Mouse (Mus musculus): ENCODE measurements around the gene Max. TPM values are rescaled to one million over a fixed set of nuclear protein-coding genes. Genes with fewer than 3 reads are reported as not detected.

Gene Max
- total RNA-seq (2021) = 10 to 100 TPM; 47.7 to 67.9 TPM

DNA sequence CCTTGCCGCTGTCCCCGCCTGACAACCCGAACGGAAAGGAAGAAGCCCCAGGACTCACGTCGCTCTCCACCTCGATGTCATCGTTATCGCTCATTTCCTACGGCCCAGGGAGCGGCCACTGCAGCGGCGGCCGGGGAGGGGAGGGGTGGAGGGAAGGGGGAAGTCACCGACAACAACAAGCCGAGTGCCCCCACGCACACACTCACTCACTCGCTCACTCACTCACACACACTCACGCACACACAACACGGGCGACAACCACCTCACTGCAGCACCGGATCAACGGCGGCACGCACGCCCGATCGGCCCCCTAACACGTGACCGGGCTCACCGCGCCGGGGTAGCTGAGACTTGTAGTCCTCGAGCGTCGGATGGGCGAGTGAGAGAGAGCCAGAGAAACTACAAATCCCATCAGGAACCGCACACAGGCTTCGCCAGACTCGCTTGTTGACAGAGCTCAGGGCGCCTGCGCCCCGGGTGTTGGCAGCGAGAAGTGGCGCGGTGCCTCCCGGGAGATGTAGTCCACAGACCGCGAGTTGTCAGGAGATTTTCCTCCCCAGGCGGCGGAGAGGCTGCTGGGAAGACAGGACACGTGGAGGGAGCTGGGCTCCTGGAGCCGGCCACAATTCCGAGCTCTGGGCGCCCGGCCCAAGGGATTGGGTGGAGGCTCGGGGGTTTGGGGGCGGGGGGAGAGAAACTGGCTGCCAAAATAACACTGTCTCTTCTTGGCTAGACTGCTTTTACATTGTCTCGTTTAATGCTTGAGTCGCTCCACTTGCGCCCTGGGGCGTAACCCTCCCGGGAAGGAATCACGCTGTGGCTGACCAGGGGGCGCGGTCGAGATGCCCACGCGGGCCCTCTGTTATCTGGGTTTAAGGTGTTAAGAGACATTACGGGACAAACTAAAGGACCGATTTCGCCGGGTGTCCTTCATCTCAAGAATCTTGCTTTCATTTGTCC, at the start of gene Max:
Max (minus strand) TSS at position 270 of the 960 bp plus-strand sequence.
- intact Hi-C loops (cut with DNase I) = loop anchor here (2.0 to 5.0 kb wide), 2 partner anchors 33 to 125 kb away; no protein-coding TSS in a partner anchor
- DNase-seq (ENCODE audit: low spot score) = peak; percentile 99

DNA sequence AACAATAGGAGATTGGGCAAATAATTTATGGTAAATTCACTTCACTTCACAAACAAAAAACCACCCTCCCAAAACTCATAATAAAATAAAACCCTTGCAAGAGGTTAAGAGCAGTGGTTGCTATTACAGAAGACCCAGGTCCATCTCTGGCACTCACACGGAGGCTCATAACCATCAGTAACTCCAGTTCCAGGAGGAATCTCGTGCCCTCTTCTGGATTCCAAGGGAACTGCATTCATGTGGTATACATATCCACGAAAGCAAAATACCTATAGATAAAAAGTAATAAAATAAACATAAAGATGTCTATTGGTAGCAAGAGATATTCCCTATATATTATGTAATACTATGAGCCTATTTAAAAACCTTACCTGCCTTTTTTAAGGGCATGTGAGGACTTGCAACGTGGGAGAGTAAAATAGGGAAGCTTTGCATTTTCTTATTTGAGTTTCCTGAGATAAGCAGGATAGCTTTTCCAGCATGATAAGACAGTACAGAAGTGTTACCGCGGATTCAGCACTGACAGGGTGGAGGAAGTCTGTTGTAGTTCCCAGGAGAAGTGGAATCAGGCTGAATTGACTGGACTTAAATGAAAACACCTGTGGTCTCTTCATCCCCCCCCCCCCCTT, 49.2 kb upstream of the Max start:
- intact Hi-C loops (cut with DNase I) = no loop called here
- DNase-seq (ENCODE audit: low spot score) = no peak

DNA sequence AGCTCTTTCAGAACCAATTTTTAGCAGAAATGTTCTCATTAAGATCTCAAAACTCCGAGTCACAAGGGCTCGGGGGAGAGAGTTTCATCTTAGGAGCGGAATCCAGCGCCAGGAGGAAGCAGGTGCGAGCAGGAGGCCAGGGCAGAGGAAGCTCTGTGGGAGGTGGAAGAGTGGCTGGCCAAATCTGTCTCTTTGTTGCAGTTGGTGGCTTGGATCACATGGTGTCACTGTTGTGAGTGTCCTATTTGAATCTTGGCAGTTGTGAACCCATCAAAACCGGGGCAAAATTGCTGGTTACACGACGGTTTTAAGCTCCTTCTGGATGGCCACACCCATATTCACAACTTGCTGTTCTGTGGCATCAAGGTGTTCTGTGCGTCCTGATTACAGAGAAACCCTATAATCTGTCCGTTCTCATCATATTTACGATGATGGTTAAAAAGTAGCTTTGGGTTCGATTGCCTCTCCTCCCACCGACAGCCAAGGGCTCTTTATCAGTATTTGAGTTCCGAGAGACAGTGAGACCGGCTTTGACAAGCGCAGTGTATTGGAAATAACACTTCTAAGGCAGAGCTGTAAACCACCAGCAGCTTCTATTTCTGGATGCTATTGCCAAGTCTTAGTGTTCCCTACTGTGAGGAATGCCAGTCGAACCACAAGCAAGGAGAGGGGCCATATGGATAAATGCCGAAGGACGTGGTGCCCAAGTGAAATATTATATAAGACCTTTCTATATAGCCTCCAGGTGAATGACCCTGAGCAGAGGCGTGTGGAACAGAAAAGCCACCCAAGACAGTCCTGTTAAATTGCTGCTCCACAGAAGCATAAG, 47.4 kb upstream of the Max start:
- DNase-seq (ENCODE audit: low spot score) = no peak
- intact Hi-C loops (cut with DNase I) = loop anchor here (10.0 kb wide), 1 partner anchor 775 kb away; no protein-coding TSS in a partner anchor

DNA sequence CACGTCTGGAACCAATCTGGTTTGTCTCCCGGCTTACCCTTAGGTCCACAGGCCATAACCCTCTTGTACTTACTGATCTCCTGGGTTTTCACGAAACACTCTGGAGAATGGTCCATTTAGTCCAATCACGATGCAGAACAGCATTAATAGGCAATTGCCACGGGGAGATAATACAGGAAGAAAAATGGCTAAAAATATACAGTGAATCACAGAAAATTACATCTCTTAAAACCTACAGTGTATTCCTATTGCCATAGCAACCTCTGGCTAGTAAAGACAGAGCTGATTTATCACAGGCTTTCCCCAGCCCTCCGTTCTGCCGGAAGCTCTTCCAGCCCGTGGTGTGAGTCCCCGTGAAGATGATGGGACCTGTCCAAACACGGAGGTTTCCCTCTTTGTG, 42.9 kb upstream of the Max start:
- no peak for DNase-seq (ENCODE audit: low spot score)
- intact Hi-C loops (cut with DNase I) = loop anchor here (5.0 to 10.0 kb wide), 3 partner anchors 232 to 780 kb away; partner anchors contain the start of gene Fut8

DNA sequence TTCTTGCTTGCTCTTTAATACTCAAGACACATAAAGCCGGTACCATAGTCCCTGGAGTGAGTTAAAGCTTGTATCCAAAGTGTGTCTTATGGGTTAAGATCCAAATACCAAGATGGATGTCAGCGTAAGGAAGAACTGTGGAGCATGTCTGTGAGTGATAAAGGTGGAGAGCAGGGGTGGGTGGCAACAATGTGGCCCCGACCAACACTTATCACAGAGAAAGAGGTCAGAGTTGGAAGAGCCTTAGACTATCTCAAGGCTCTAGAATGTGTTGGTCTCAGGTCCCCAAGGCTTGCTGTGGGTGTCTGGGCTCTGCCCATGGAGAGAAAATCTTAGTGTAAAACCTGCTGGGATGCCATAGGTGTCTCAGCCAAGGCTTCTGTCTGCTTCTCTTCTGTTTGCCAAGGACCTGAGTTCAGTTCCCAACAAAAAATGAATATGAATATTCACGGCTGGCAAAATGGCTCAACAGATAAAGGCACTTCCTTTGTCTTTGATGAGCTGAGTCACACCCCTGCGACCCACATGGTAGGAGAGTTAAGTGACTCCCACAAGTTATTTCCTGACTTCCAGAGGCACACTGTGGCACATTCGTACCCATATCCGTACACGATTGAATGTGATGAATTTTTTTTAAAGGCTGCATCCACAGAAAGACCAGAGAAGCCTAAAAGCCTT, 40.7 kb upstream of the Max start:
- intact Hi-C loops (cut with DNase I) = loop anchor here (5.0 to 10.0 kb wide), 3 partner anchors 235 to 782 kb away; partner anchors contain the start of gene Fut8
- DNase-seq (ENCODE audit: low spot score) = no peak

DNA sequence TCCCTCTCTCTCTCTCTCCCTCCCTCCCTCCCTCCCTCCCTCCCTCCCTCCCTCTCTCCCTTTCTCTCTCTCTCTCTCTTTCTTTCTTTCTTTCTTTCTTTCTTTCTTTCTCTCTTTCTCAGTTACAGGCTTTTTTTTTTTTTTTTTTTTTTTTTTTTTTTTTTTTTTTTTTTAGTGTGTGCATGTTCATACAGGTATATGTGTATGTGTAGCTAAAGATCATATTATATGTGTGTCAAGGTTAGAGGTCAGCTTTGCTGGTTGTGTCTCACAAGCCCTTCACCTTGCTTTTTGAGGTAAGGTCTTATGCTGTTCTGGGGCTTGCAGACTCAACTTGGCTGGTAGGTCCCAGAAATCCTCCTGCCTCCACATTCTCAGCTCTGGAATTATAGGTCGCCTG, 39.3 kb upstream of the Max start:
- intact Hi-C loops (cut with DNase I) = loop anchor here (2.0 to 10.0 kb wide), 5 partner anchors 236 to 783 kb away; partner anchors contain the start of gene Fut8
- DNase-seq (ENCODE audit: low spot score) = no peak

DNA sequence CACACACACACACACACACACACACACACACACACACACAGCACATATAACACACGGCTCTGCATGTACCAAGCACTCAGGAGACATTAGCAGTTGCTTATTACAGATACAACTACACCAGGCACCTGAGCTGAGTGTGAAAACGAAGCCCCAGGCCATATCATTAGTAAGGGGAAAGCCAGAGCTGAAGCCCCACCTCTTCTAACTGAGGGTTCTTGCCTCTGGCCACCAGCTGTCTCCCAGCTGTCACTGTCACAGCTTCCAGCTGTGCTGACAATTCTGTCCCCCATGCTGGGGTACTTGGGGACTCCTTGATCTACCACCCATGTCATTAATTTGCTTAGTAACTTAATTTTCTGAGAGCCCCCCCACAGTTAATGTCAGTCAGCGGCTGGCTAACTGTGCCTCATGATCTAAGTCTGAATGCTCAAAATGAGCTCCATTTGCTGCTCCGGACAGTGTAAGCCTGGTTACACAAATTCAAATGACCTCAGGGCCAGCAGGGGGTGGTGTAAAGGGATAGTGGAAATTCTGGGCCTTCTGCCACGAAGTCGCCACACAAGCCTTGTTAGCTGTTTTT, 38.8 kb upstream of the Max start:
- intact Hi-C loops (cut with DNase I) = loop anchor here (2.0 to 10.0 kb wide), 5 partner anchors 237 to 784 kb away; partner anchors contain the start of gene Fut8
- DNase-seq (ENCODE audit: low spot score) = no peak

DNA sequence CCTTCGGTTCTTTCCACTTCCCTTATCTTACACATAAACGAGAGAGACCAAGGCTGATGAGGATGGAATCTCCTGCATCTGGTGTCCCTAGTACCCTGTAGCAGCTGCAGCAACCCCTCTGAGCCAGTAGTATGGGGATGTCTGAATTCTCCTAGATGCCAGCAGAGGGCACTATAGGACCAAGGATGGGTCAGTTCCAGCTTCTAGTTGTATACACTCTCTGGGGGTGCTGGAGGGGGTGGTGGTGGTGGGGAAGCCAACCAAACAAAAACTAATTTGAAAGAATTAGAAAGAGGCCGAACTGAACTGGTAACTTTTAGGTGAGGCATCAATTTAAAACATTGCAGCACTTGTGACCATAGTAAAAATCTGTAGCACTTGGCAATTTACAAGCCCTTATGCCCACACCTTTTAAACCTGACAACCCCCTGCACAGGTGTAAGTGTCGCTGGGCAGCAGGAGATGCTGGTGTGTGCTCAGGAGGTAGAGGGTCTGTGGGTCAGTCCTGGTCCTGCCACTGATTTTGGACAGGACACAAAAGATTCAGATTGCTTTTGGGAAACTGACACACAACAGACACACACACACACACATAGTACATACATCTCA, 38.2 kb upstream of the Max start:
- DNase-seq (ENCODE audit: low spot score) = no peak
- intact Hi-C loops (cut with DNase I) = loop anchor here (2.0 to 10.0 kb wide), 5 partner anchors 237 to 785 kb away; partner anchors contain the start of gene Fut8

DNA sequence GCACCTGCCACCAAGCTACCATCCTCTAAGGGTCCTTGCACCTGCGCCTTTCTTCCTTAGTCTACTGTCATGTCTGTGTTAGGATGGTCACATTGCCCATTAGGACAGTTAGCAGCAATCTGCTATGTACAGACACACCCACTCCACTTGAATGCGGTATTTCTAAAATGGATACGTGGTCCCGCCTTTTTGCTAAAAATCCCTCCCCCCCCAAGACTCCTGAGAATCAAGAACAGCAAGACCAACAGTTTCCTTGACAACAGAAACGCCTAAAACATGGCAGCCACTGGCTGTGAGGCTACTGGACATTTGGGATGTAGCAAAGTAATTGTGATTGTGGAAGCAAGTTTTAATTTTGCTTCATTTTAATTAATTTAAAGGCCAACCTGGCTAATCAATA, 32.8 kb upstream of the Max start:
- intact Hi-C loops (cut with DNase I) = loop anchor here (5.0 kb wide), 1 partner anchor 157 kb away; no protein-coding TSS in a partner anchor
- DNase-seq (ENCODE audit: low spot score) = no peak

DNA sequence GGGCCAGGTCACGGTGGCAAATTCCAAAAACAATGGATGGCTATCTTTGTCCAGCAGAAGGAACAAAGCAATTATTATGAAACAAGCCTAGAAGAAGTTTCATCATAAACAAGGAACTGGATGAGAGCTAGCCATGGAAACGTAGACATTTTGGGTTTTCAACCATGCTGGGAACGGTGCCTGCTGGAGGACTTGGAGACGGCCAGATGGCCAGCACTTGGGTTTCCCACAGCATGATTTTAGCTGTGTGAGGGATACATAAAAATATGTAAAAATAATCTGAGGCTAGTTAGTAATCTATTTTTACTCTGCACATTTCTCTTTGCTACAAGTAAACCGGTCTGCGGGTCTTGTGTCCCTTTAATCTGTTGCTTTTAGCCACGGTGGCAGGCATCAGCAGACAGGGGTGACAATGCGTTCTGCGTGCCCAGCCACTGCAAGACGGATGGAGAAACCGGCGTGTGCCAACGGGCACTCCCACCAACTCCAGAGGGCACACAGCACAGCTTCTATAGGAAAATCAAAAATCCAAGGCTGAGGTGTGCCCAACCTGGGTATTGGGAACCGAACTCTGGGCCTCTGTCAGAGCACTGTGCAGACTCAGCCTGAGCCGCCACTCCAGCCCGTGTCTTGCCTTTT, 31.0 kb upstream of the Max start:
- intact Hi-C loops (cut with DNase I) = no loop called here
- no peak for DNase-seq (ENCODE audit: low spot score)

DNA sequence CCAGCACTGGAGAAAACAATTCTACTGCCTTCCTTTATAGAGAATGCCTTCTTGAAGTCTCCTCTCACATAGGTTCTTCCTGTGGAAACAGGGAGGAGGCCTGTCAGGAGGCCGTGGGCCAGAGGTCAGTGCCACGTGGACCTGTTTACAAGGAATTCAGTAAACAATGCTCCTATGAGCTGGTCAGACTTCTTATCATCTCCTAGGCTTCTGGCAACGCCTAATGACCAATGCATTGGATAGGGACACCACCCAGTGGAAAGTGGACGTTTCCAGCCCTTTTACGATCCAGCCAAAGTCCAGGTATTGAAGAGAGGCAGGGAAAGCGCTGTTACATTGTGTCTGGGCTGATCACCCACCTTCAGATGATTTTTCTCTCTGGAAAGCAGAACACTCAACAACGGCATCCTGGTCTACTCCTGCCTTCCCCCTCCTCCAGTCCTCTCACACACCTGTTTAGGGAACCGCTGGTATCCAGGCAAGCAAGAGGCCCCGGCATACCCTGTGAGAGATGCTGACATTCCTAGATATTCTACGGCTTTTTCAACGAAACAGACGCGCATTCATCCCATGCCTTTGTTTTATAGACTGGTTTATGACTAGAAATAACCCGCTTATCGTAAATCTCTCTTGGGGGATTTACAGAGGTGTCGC, 20.9 kb upstream of the Max start:
- intact Hi-C loops (cut with DNase I) = no loop called here
- no peak for DNase-seq (ENCODE audit: low spot score)

DNA sequence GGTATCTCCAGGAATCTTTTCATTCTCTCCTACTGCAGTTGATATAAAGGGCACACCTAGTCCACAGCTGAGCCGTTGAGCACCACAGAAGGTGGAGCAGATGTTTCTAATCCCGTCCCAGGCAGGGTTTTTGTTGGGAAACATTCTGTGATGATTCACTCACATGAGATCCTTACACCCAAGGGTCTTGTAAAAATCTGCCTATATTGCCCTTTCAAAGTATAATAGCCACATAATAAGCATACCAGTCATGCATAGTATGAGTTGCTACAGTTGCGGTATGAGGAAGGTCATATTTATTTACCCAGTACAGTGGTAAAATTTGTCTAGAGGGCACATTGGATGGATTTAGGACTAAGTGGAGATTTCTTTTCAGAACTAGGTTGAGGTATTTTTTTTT, 17.5 kb upstream of the Max start:
- DNase-seq (ENCODE audit: low spot score) = no peak
- intact Hi-C loops (cut with DNase I) = no loop called here

DNA sequence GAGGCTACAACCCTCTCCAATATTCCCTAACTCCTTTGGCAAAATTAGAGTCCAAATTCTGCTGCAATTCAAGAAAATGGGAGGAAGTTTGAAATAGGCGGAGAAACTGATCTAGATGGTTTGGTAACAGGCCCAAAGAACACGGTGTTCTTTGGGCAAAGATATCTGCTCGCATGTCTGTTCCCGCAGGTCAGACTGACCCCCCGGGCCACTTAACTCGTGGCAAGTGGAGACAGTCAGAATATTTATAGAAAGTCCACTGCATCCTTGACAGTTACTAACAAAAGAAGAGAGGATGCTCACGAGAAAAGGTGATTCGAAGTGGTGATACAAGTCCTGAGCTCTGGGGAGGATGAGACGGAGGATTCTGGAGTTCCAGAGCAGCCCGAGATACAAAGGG, 10.7 kb upstream of the Max start:
- no peak for DNase-seq (ENCODE audit: low spot score)
- intact Hi-C loops (cut with DNase I) = no loop called here

DNA sequence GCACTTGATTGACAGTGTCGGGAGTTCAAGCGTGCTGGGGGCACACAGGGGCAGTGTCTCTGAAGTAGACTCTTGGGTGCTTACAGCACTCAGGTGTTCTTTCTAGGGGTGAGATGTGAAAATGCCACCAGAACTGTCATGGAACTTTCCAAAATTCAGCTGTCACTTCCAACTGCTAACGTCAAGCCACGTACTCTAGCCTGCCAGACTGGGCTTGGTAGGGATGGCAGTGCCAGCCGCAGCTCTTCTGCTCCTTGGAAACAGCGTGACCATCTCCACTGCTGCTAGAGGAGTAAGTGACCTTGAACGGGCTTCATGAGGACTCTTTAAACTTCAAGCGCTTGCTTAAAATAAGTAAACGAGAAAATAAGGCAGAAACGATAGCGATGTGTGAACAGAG, 10.2 kb upstream of the Max start:
- peak; percentile 26 for DNase-seq (ENCODE audit: low spot score)
- intact Hi-C loops (cut with DNase I) = no loop called here

DNA sequence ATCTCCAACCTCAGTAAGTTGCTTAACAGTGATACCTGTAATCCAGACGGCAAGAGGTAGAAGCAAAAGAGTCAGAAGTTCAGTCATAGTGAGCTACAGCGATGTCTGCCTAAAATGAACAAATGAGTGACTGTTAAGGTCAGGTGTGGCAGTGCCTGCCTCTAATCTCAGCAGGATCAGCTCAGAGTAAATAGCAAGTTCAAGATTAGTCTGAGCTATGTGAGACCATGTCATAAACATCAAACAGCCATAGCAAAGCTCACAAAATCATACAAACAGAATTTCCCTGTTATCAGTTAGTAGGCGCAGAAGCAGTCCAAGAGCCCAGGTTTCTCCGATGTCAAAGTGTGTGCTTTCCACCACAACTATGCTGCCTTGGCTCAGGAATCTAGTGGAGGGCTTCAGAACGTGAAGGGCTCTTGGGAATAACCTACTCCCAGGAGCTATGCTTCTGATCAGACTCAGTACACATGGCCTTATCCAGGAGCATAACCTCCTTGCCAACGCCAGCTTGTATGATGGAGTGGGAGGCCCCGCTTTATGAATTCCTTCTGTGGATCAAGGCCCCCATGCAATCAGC, 9.7 kb upstream of the Max start:
- DNase-seq (ENCODE audit: low spot score) = no peak
- intact Hi-C loops (cut with DNase I) = no loop called here

DNA sequence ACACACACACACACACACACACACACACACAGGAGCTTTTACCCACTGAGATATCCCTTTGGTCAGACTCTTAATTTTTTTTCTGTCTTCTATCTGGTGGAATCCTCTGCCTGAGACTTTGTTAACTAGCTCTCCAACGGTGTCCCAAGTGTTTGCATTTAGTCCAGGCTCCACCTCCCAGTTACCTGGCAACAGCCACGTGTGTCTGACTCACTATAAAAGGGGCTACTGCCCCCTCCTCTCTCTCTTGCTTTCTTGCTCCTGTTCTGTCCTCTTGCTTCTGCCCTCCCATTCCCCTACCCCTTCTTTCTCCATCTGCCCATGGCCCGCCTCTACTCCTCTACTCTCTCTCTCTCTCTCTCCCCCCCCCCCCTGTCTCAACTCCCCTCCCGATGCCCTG, 3.9 kb upstream of the Max start:
- intact Hi-C loops (cut with DNase I) = no loop called here
- no peak for DNase-seq (ENCODE audit: low spot score)

DNA sequence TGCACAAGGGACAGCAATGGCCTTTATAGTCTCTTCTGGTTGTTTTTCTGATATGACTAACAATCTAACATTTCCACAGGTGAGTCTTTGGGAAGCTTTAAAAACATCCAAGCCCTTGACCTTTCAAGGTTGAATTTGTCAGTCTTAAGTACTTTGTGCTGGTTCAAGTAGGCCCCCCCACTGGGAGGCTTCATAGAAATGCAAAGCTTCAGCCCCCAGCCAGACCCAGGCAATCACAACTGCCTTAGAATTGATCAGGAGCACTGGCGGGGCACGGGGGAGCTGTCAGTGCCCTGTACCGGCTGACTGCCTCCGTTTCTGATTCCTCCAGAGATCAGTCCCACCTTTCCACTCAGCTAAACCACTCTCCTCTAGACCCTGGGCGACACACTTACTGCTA, 3.1 kb upstream of the Max start:
- no peak for DNase-seq (ENCODE audit: low spot score)
- intact Hi-C loops (cut with DNase I) = no loop called here

Data from heart, postnatal 25 days (tissue).